Mouse (Mus musculus) hindbrain, embryonic 16.5 days (tissue): Measurements from ENCODE around the gene Plagl2. TPM values are rescaled to one million over a fixed set of nuclear protein-coding genes. Genes with fewer than 3 reads are reported as not detected.
"Not testable (repeated sequence)": the region's sequence is repeated elsewhere in the genome, so short reads cannot be mapped to it uniquely, and the experiment has no call there.

Source experiments
- ATAC-seq: fragments of 200-750 bp; cut with Nextera tagmentation; 2 replicates; pipeline ENCODE4 v1.8.0; 2017; ENCODE audit warnings: moderate TSS enrichment, moderate library complexity
- H3K27ac ChIP-seq: fragments of 300-500 bp; sonication (generic); 2 replicates; pipeline ENCODE4 v1.5.1; 2014; ENCODE audit warnings: low read depth, mild to moderate bottlenecking, control low read depth, low read length, moderate library complexity
- H3K27me3 ChIP-seq: fragments of 300-500 bp; sonication (generic); replicated peaks from 2 replicates; pipeline ENCODE4 v1.6.1; 2014; ENCODE audit warnings: low read length; ENCODE audit not compliant: control insufficient read depth, insufficient read depth
- H3K36me3 ChIP-seq: fragments of 300-500 bp; sonication (generic); 2 replicates; pipeline ENCODE4 v1.6.1; 2014; ENCODE audit warnings: mild to moderate bottlenecking, low read length, moderate library complexity, mixed read lengths; ENCODE audit not compliant: control insufficient read depth, insufficient read depth
- H3K4me1 ChIP-seq: fragments of 300-500 bp; sonication (generic); 2 replicates; pipeline ENCODE4 v1.6.1; 2014; ENCODE audit warnings: low read depth, low read length; ENCODE audit not compliant: control insufficient read depth, insufficient read depth
- H3K4me2 ChIP-seq: fragments of 300-500 bp; sonication (generic); 2 replicates; pipeline ENCODE4 v1.6.1; 2014; ENCODE audit warnings: mild to moderate bottlenecking, low read length, control low read depth, moderate library complexity
- H3K4me3 ChIP-seq: fragments of 300-500 bp; sonication (generic); 2 replicates; pipeline ENCODE4 v1.5.1; 2014; ENCODE audit warnings: mild to moderate bottlenecking, low read length, control low read depth, moderate library complexity
- H3K9ac ChIP-seq: fragments of 300-500 bp; sonication (generic); 2 replicates; pipeline ENCODE4 v1.6.1; 2014; ENCODE audit warnings: low read depth, mild to moderate bottlenecking, control low read depth, low read length, moderate library complexity
- H3K9me3 ChIP-seq: fragments of 300-500 bp; sonication (generic); 2 replicates; pipeline ENCODE4 v1.6.1; 2014; ENCODE audit warnings: mild to moderate bottlenecking, low read length, moderate library complexity; ENCODE audit not compliant: control insufficient read depth
- WGBS: fragments of 180-500 bp; shearing (Covaris S2); extraction: QIAGEN DNeasy Blood & Tissue Kit; methylation state at CpG from one replicate; pipeline ENCODE4 v1.1.7; 2014; 5-methylcytosine and 5-hydroxymethylcytosine counted together
- polyA plus RNA-seq: library from polyadenylated mRNA; unstranded; fragments of >200 nt; fragmentation: Nextera tagmentation; extraction: Ambion mirVana; gene quantifications from 2 replicates; pipeline ENCODE4 v1.2.1, GENCODE M21; 2015

Plagl2 gene
- polyA plus RNA-seq, 1 experiment from 2014 or later = 4.2 TPM

GRCm38 (mm10) chr2:153274200-153274918 lies 33.1 kb upstream of the Plagl2 start:
- ATAC-seq, H3K27me3 ChIP-seq: not testable (repeated sequence)
- 83% methylated on average over 6 of the region's 6 CpGs for WGBS

DNA sequence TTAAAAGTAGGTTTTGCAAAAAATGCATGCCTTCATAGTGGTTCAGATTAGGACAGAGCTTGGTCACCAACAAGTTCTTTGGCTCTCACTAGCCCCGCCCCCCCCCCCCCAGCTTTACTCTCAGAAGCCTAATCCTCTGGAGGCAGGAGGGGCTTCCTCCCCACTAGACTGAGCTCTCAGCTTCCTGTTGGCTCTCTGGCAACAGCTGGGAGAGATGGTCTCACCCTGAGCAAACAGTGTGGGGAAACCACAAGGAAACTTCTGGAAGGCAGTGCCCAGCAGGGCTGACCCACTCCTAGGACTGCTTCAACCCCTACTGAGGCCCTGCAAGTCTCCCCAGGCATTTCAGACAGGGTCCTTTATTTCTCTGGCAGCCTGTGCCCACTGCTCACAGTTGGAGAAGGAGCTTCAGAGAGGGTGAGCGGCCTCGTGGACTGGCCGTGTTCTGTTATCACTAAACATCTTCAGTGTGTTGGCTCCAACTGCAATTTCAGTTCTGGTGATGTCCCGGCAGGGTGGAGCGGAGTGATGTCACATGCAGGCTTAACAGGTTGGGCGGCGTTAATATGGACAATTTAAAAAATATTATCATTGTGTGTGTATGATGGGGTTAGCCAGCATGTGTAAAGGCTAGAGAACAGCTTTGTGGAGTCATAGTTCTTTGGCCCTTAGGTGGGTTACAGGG lies 29.1 kb upstream of the Plagl2 start:
- WGBS = 80% methylated on average over 8 of the region's 8 CpGs
- H3K27ac ChIP-seq, H3K9me3 ChIP-seq, H3K4me1 ChIP-seq, H3K27me3 ChIP-seq, H3K9ac ChIP-seq, H3K4me3 ChIP-seq, H3K4me2 ChIP-seq, ATAC-seq: not testable (repeated sequence)
- peaks cover 11% of the 10 kb centered on the region for H3K36me3 ChIP-seq

More at GRCm38 (mm10) chr2:153274200-153274918, 33.1 kb upstream of the Plagl2 start:
- H3K4me1 ChIP-seq, H3K27ac ChIP-seq, H3K9ac ChIP-seq, H3K4me2 ChIP-seq, H3K4me3 ChIP-seq, H3K9me3 ChIP-seq, H3K36me3 ChIP-seq: not testable (repeated sequence)

DNA sequence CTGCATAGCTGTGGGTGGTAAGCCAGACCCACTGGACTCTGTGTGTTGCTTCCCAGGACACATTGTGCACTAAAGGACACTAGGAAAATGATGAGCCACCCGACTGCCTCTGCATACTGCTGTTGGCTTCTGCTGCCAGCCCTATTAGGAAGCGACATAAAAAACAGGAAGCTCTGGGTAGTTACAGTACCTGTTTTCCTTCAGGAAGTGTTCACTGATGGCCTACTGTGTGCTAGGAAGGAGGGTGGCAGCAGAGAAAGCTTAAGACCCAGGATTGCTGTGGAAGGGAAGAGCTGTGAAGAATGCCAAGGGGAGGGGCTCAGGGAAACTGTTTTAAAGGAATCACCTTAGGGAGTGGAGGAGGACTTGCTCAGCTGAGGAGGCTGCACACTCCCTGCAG lies 26.1 kb upstream of the Plagl2 start:
- 73% methylated on average over 2 of the region's 2 CpGs for WGBS
- H3K36me3 ChIP-seq = peaks cover 25% of the 10 kb centered on the region

GRCm38 (mm10) chr2:153263053-153263452 lies 21.8 kb upstream of the Plagl2 start:
- Histone ChIP-seq H3K27me3 (no peaks in the 10 kb centered on the region), H3K9me3 (no peaks in the 10 kb centered on the region), H3K4me1 (no peaks in the 10 kb centered on the region), H3K36me3 (peaks cover 29% of the 10 kb centered on the region), H3K4me3 (no peak overlapping the region), H3K27ac (no peak overlapping the region), H3K9ac (no peak overlapping the region), H3K4me2 (no peak overlapping the region)
- 95% methylated on average over 7 of the region's 7 CpGs for WGBS
- ATAC-seq = no peak

More for the DNA sequence above, 26.1 kb upstream of the Plagl2 start:
- no peak overlapping the region for H3K4me3 ChIP-seq
- no peak overlapping the region for H3K27ac ChIP-seq
- no peaks in the 10 kb centered on the region for H3K4me1 ChIP-seq
- H3K9ac ChIP-seq = no peak overlapping the region
- ATAC-seq = no peak
- H3K9me3 ChIP-seq = no peaks in the 10 kb centered on the region
- no peak overlapping the region for H3K4me2 ChIP-seq
- no peaks in the 10 kb centered on the region for H3K27me3 ChIP-seq

DNA sequence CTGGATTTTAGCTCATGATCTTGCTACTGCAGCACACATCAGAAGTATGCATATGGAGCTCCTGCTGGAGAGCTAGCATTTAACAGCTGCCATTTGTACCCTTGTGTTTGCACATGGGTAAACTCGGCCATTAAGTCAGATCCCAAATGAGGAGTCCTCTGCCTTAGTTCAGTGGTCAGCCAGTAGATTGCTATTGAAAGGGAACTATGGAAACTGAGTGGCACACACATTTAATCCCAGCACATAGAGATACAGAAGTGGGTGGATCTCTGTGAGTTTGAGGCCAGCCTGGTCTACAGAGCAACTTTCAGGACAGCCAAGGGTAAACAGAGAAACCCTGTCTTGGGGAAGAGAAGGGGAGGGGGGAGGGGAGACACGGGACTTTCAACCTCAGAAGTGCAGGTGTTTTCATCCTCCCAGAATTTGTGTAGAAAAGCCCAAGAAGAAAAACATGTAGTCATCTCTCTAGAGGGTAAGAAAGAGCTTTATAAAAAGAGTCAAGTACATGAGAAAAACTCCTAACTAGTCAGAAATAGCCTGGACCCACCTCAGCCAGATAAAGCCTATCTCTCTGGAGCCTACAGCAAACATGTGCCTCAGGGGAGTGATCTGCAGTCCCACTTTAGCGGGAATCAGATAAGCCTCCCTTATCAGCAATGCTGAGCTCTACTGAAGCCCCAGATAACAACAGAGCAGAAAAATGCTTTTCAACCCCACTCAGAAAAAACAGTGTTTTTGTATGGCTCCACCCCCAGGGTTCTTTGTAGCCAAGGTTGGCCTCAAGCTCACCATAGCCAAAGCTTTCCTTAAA lies 18.8 kb upstream of the Plagl2 start:
- ATAC-seq = no peak
- Histone ChIP-seq H3K36me3 (peaks cover 16% of the 10 kb centered on the region), H3K4me2 (no peak overlapping the region), H3K4me3 (no peak overlapping the region), H3K27ac (no peak overlapping the region), H3K9me3 (no peaks in the 10 kb centered on the region), H3K9ac (no peak overlapping the region), H3K27me3 (no peaks in the 10 kb centered on the region), H3K4me1 (no peaks in the 10 kb centered on the region)
- WGBS = 82% methylated on average over 3 of the region's 3 CpGs

GRCm38 (mm10) chr2:153259030-153259863 lies 18.0 kb upstream of the Plagl2 start:
- Histone ChIP-seq H3K27me3 (no peaks in the 10 kb centered on the region), H3K36me3 (peaks cover 10% of the 10 kb centered on the region), H3K9me3 (no peaks in the 10 kb centered on the region), H3K4me3 (no peak overlapping the region), H3K9ac (no peak overlapping the region), H3K27ac (no peak overlapping the region), H3K4me2 (no peak overlapping the region), H3K4me1 (no peaks in the 10 kb centered on the region)
- WGBS = 88% methylated on average over 12 of the region's 12 CpGs
- no peak for ATAC-seq

GRCm38 (mm10) chr2:153256604-153257003 lies 15.4 kb upstream of the Plagl2 start:
- H3K36me3 ChIP-seq = peaks cover 7% of the 10 kb centered on the region
- no peaks in the 10 kb centered on the region for H3K27me3 ChIP-seq
- no peak overlapping the region for H3K4me3 ChIP-seq
- H3K4me1 ChIP-seq = no peaks in the 10 kb centered on the region
- no peak overlapping the region for H3K4me2 ChIP-seq
- ATAC-seq = no peak
- 98% methylated on average over 2 of the region's 2 CpGs for WGBS
- no peak overlapping the region for H3K9ac ChIP-seq
- no peak overlapping the region for H3K27ac ChIP-seq
- no peaks in the 10 kb centered on the region for H3K9me3 ChIP-seq

- H3K9ac ChIP-seq = no peak overlapping the region
- H3K36me3 ChIP-seq = peaks cover 6% of the 10 kb centered on the region; the same call in 1 of the 2 replicates
- H3K27me3 ChIP-seq = no peaks in the 10 kb centered on the region
- no peak overlapping the region for H3K27ac ChIP-seq
- no peaks in the 10 kb centered on the region for H3K9me3 ChIP-seq
- no peaks in the 10 kb centered on the region for H3K4me1 ChIP-seq
- no peak overlapping the region for H3K4me3 ChIP-seq
- H3K4me2 ChIP-seq = no peak overlapping the region
- ATAC-seq = no peak
- 95% methylated on average over 5 of the region's 5 CpGs for WGBS
Measured at GRCm38 (mm10) chr2:153249751-153250150, 8.5 kb upstream of the Plagl2 start.
